Mouse (Mus musculus): ENCODE results near the gene Lhfpl5. TPM values are rescaled to one million over a fixed set of nuclear protein-coding genes. Genes with fewer than 3 reads are reported as not detected.
A peak's percentile ranks its signal among the peaks of the same experiment; 100 is the strongest.

The Lhfpl5 gene
- polyA plus RNA-seq, 1 experiment, result 20.4 TPM

GRCm38 (mm10) chr17:28580396-28580795 lies 5.0 kb downstream of the Lhfpl5 start:
- Histone ChIP-seq H3K4me3 (replicated peaks; ENCODE audit: insufficient read depth, low read depth, low read length) (no peak overlapping the region), H3K4me1 (ENCODE audit: control insufficient read depth, insufficient read depth, low read length) (no peaks in the 10 kb centered on the region), H3K27ac (ENCODE audit: insufficient read depth, low read length) (no peak overlapping the region), H3K27me3 (ENCODE audit: control insufficient read depth, insufficient read depth, low read length) (no peaks in the 10 kb centered on the region)
- no peak for DNase-seq
- 12% methylated on average over 9 of the region's 9 CpGs for WGBS
- no peak for TF ChIP-seq POLR2A (IDR thresholded peaks at IDR 0.05; ENCODE audit: borderline replicate concordance, insufficient read depth, low read length)
- TF ChIP-seq CTCF (IDR thresholded peaks at IDR 0.05; ENCODE audit: borderline replicate concordance, insufficient read depth, low read depth, low read length), result no peak

DNA sequence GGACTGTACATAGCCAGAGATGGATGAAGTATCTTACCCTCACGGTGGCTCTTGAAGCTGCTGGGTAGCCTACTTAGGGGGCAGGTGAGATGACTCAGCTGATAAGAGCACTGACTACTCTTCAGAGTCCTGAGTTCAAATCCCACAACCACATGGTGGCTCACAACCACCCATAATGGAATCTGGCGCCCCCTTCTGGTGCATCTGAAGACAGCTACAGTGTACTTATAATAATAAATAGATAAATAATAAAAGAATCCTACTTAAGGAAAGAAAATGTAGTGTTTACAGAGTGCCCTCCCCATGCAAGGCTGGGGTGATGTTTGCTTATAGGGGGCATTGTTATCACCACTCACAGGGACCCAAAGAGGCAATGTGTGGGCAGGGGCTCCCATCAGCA lies 5.6 kb downstream of the Lhfpl5 start:
- no peaks in the 10 kb centered on the region for H3K27me3 ChIP-seq (ENCODE audit: control insufficient read depth, insufficient read depth, low read length)
- H3K4me1 ChIP-seq (ENCODE audit: control insufficient read depth, insufficient read depth, low read length), result no peaks in the 10 kb centered on the region
- TF ChIP-seq CTCF (IDR thresholded peaks at IDR 0.05; ENCODE audit: borderline replicate concordance, insufficient read depth, low read depth, low read length) (no peak), POLR2A (IDR thresholded peaks at IDR 0.05; ENCODE audit: borderline replicate concordance, insufficient read depth, low read length) (no peak)
- H3K4me3 ChIP-seq (replicated peaks; ENCODE audit: insufficient read depth, low read depth, low read length), result no peak overlapping the region
- WGBS, result 52% methylated on average over 2 of the region's 2 CpGs
- H3K27ac ChIP-seq (ENCODE audit: insufficient read depth, low read length), result no peak overlapping the region
- no peak for DNase-seq

DNA sequence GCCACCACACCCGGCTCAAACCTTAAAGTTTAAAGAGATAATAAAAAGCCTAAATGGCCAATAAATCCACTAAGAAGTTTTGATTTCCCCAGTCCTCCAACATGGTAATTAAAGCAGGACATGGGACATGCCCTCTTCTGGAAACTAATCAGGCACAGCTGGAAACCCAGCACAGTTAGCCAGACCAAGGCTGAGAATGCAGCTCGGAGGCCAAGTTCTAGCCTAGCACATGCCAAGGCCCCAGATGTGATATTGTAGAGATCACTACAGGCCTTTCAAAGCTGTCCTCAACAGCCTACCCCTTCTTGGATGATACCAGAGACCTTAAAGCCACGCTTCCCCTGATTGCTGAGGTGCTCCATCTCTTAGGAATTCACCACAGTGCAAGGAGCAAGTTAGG lies 11.1 kb downstream of the Lhfpl5 start:
- Histone ChIP-seq H3K27me3 (ENCODE audit: control insufficient read depth, insufficient read depth, low read length) (no peaks in the 10 kb centered on the region), H3K4me3 (replicated peaks; ENCODE audit: insufficient read depth, low read depth, low read length) (no peak overlapping the region), H3K4me1 (ENCODE audit: control insufficient read depth, insufficient read depth, low read length) (no peaks in the 10 kb centered on the region), H3K27ac (ENCODE audit: insufficient read depth, low read length) (no peak overlapping the region)
- 66% methylated on average over 3 of the region's 3 CpGs for WGBS
- no peak for DNase-seq
- TF ChIP-seq POLR2A (IDR thresholded peaks at IDR 0.05; ENCODE audit: borderline replicate concordance, insufficient read depth, low read length), result no peak
- TF ChIP-seq CTCF (IDR thresholded peaks at IDR 0.05; ENCODE audit: borderline replicate concordance, insufficient read depth, low read depth, low read length), result no peak

- H3K27me3 ChIP-seq (ENCODE audit: control insufficient read depth, insufficient read depth, low read length), result no peaks in the 10 kb centered on the region
- DNase-seq, result no peak
- H3K4me3 ChIP-seq (replicated peaks; ENCODE audit: insufficient read depth, low read depth, low read length), result no peak overlapping the region
- H3K4me1 ChIP-seq (ENCODE audit: control insufficient read depth, insufficient read depth, low read length), result no peaks in the 10 kb centered on the region
- H3K27ac ChIP-seq (ENCODE audit: insufficient read depth, low read length), result no peak overlapping the region
- TF ChIP-seq POLR2A (IDR thresholded peaks at IDR 0.05; ENCODE audit: borderline replicate concordance, insufficient read depth, low read length), result no peak
- no peak for TF ChIP-seq CTCF (IDR thresholded peaks at IDR 0.05; ENCODE audit: borderline replicate concordance, insufficient read depth, low read depth, low read length)
- 85% methylated on average over 2 of the region's 2 CpGs for WGBS
These were observed 13.2 kb downstream of the Lhfpl5 start for GRCm38 (mm10) chr17:28588591-28588990.

DNA sequence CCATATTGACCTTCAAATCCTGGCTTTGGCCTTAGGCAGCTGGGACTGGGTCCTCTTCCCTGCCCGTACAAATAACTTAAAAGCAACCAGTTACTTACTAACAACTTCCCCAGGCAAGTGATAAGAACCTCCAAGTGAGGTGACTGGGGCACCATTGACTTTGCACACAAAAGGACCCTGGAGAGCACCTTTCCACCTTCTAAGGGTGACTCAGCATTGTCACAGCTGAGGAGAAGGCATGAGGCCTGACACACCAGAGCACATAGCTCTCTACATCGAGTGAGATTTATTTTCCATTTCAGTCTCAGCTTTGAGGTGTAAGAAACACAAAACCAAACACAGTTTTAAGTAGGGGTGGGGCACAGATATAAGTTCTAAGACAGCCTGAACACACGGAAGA lies 15.2 kb downstream of the Lhfpl5 start:
- H3K4me1 ChIP-seq (ENCODE audit: control insufficient read depth, insufficient read depth, low read length), result no peaks in the 10 kb centered on the region
- TF ChIP-seq POLR2A (IDR thresholded peaks at IDR 0.05; ENCODE audit: borderline replicate concordance, insufficient read depth, low read length), result no peak
- TF ChIP-seq CTCF (IDR thresholded peaks at IDR 0.05; ENCODE audit: borderline replicate concordance, insufficient read depth, low read depth, low read length), result no peak
- DNase-seq, result no peak
- no peak overlapping the region for H3K4me3 ChIP-seq (replicated peaks; ENCODE audit: insufficient read depth, low read depth, low read length)
- 89% methylated on average over 3 of the region's 3 CpGs for WGBS
- no peaks in the 10 kb centered on the region for H3K27me3 ChIP-seq (ENCODE audit: control insufficient read depth, insufficient read depth, low read length)
- H3K27ac ChIP-seq (ENCODE audit: insufficient read depth, low read length), result no peak overlapping the region

DNA sequence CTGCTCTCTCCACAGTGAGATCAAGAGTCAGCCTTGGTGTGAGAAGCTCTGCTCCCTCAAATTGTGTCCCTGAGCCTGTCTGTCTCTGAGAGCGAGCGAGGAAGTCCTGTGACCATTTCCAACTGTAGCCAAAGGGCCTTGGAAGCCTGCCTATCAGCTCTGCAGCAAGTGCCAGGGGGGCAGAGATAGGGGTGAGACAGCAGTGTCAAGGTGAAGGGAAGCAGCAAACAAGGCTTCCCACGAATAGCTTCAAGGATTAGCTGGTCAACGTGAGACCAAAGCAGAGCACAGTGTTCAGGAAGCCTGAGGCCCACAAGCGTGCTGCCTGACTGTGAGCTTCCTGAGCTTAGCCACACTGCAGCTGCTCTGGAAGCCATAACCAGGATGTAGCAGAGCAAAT lies 16.0 kb downstream of the Lhfpl5 start:
- no peaks in the 10 kb centered on the region for H3K4me1 ChIP-seq (ENCODE audit: control insufficient read depth, insufficient read depth, low read length)
- H3K27ac ChIP-seq (ENCODE audit: insufficient read depth, low read length), result no peak overlapping the region
- H3K4me3 ChIP-seq (replicated peaks; ENCODE audit: insufficient read depth, low read depth, low read length), result no peak overlapping the region
- TF ChIP-seq POLR2A (IDR thresholded peaks at IDR 0.05; ENCODE audit: borderline replicate concordance, insufficient read depth, low read length) (no peak), CTCF (IDR thresholded peaks at IDR 0.05; ENCODE audit: borderline replicate concordance, insufficient read depth, low read depth, low read length) (no peak)
- DNase-seq, result no peak
- H3K27me3 ChIP-seq (ENCODE audit: control insufficient read depth, insufficient read depth, low read length), result no peaks in the 10 kb centered on the region
- WGBS, result 86% methylated on average over 5 of the region's 5 CpGs

DNA sequence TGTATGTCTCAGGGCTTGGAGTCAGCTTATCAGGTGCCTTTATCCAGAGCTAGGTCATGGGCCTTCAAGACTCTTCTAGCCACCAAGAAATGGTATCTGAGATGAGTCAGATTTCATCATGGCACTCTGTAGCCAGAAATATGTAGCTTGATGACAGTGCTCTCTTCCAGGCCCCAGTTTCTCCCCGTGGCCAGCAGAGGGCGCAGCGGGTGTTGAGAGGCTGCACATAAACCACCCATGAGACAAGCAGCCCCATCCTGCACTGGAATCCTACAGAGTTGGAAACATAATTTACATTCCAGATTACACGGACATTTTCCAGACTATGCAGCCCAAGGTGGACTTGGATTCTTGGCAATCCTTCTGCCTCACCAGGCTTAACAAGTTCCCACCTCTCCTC lies 17.6 kb downstream of the Lhfpl5 start:
- Histone ChIP-seq H3K4me1 (ENCODE audit: control insufficient read depth, insufficient read depth, low read length) (no peaks in the 10 kb centered on the region), H3K4me3 (replicated peaks; ENCODE audit: insufficient read depth, low read depth, low read length) (no peak overlapping the region), H3K27ac (ENCODE audit: insufficient read depth, low read length) (no peak overlapping the region), H3K27me3 (ENCODE audit: control insufficient read depth, insufficient read depth, low read length) (no peaks in the 10 kb centered on the region)
- TF ChIP-seq POLR2A (IDR thresholded peaks at IDR 0.05; ENCODE audit: borderline replicate concordance, insufficient read depth, low read length) (no peak), CTCF (IDR thresholded peaks at IDR 0.05; ENCODE audit: borderline replicate concordance, insufficient read depth, low read depth, low read length) (peak; percentile 79)
- WGBS, result 6% methylated on average over 4 of the region's 4 CpGs
- peak; percentile 63 to 71 for DNase-seq

DNA sequence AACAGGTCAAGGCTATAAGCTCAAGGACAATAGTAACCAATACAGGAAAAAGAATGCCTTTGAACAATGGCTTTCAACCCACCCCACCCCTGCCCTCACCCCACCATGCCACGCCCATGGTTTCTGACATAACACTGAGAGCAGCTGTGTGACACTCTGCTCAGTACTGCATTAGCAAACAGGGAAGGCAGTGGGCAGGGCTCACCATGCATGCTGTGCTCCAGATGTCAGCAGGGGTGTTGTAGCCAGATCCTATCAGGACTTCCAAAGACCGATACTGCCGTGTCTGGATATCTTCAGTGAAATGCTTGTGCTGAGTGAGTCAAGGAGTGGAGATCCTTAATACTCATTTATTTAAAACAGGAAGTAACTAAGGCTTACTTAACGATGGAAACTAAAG lies 18.5 kb downstream of the Lhfpl5 start:
- Histone ChIP-seq H3K4me3 (replicated peaks; ENCODE audit: insufficient read depth, low read depth, low read length) (no peak overlapping the region), H3K27ac (ENCODE audit: insufficient read depth, low read length) (no peak overlapping the region), H3K4me1 (ENCODE audit: control insufficient read depth, insufficient read depth, low read length) (no peaks in the 10 kb centered on the region), H3K27me3 (ENCODE audit: control insufficient read depth, insufficient read depth, low read length) (no peaks in the 10 kb centered on the region)
- 61% methylated on average over 4 of the region's 4 CpGs for WGBS
- no peak for DNase-seq
- TF ChIP-seq POLR2A (IDR thresholded peaks at IDR 0.05; ENCODE audit: borderline replicate concordance, insufficient read depth, low read length), result no peak
- TF ChIP-seq CTCF (IDR thresholded peaks at IDR 0.05; ENCODE audit: borderline replicate concordance, insufficient read depth, low read depth, low read length), result no peak
